Comparison of ENCODE assay signal across 9 mouse cellular contexts in the genomic region with DNA sequence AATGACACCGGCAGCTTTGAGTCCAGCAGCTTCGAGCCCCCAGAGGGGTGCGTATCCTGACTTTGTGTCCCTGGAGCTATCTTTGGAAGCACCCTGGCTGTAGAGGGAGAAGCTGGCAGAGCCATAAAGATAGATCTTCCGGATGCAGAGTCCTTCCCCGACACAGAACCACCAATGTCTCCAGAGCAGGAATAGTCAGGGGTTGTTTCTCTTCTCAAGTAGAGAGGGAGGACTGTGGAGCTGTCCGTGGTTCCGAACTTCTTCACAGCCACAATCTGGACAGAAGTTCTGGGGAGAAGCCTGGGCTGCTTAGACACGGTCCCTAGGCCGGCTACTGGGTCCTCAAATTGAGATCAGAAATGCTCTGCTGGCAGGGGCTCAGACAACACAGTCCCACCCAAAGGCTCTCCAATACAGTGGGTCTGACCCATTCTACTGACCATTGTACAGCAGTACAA. TPM values are rescaled to one million over a fixed set of nuclear protein-coding genes. Genes with fewer than 3 reads are reported as not detected.
DNase-seq lines count a peak whose midpoint lies in the region; ATAC-seq and TF ChIP-seq lines count a peak whose summit lies in the region.
"Had no signal": no experiment of that assay in that cellular context is flagged by ENCODE, and none has a peak within 500 bp of the region (broad histone marks: within the 10 kb centered on the region; RNA-seq: fewer than 3 reads in every experiment).

No protein-coding gene starts in this region.

- H3K4me2 ChIP-seq in kidney, embryonic 15.5 days = peak overlapping the region; percentile 57
- 0 out of 2 replicates have a peak overlapping the region, but pooled peaks have one; percentile 59 for H3K4me2 ChIP-seq in hindbrain, embryonic 14.5 days (replicated peaks)
- H3K4me2 ChIP-seq in myocyte (ENCODE audit: low read depth) = no peak overlapping the region

- DNase-seq in kidney, adult 8-10 months = no peak
- DNase-seq in adrenal gland, postnatal 36 days = peak; percentile 39 to 46
- no peak for DNase-seq in hindbrain, embryonic 14.5 days (ENCODE audit: low spot score)
- DNase-seq in thymus, postnatal 36 days = no peak
- DNase-seq in gastrocnemius, postnatal 25 days = no peak

- no peak overlapping the region for H3ac ChIP-seq in myocyte (ENCODE audit: control insufficient read depth, insufficient read length)

- no peak overlapping the region for H3K9ac ChIP-seq in kidney, embryonic 15.5 days
- H3K9ac ChIP-seq in hindbrain, embryonic 14.5 days = no peak overlapping the region

- H3K79me2 ChIP-seq in myocyte (ENCODE audit: control insufficient read depth, insufficient read depth) = no peaks in the 10 kb centered on the region

- no peaks in the 10 kb centered on the region for H3K9me3 ChIP-seq in kidney, embryonic 15.5 days (replicated peaks)
- H3K9me3 ChIP-seq in hindbrain, embryonic 14.5 days (ENCODE audit: control insufficient read depth, low read length) = no peaks in the 10 kb centered on the region

- peaks cover 19% of the 10 kb centered on the region for H3K36me3 ChIP-seq in kidney, embryonic 15.5 days
- H3K36me3 ChIP-seq in hindbrain, embryonic 14.5 days (replicated peaks; ENCODE audit: control insufficient read depth, insufficient read depth) = peaks cover 17% of the 10 kb centered on the region; the same call in 1 of the 2 replicates
- H3K36me3 ChIP-seq in myocyte (ENCODE audit: control insufficient read depth, insufficient read depth) = no peaks in the 10 kb centered on the region

- H3K4me1 ChIP-seq in kidney, embryonic 15.5 days = peaks cover 24% of the 10 kb centered on the region
- H3K4me1 ChIP-seq in hindbrain, embryonic 14.5 days (replicated peaks; ENCODE audit: control insufficient read depth, insufficient read depth, low read length) = no peaks in the 10 kb centered on the region; the same call in none of the 2 replicates

- WGBS in kidney, embryonic 15.5 days = 13% methylated on average over 9 of the region's 9 CpGs
- WGBS in hindbrain, embryonic 14.5 days = 20% methylated on average over 9 of the region's 9 CpGs

- H3K4me3 ChIP-seq in kidney, embryonic 15.5 days (replicated peaks) = peak overlapping the region; percentile 33
- H3K4me3 ChIP-seq in hindbrain, embryonic 14.5 days (replicated peaks; ENCODE audit: low read length) = peak overlapping the region; percentile 28
- H3K4me3 ChIP-seq in myocyte = no peak overlapping the region

- H3K27ac ChIP-seq in kidney, embryonic 15.5 days = no peak overlapping the region
- H3K27ac ChIP-seq in hindbrain, embryonic 14.5 days = no peak overlapping the region

- no peak for ATAC-seq in kidney, embryonic 15.5 days (replicated peaks; ENCODE audit: low FRiP score)
- no peak for ATAC-seq in hindbrain, embryonic 14.5 days (ENCODE audit: low FRiP score)
- no peak for ATAC-seq in cerebellum, adult (ENCODE audit: insufficient number of reproducible peaks, low FRiP score, low TSS enrichment)

- peaks cover 62% of the 10 kb centered on the region for H3K27me3 ChIP-seq in kidney, embryonic 15.5 days
- H3K27me3 ChIP-seq in hindbrain, embryonic 14.5 days (ENCODE audit: control insufficient read depth, insufficient read depth, low read length) = peaks cover 61% of the 10 kb centered on the region
- H3K27me3 ChIP-seq in myocyte (ENCODE audit: control insufficient read depth, insufficient read depth, insufficient read length) = peaks cover 22% of the 10 kb centered on the region

- no peak for TF ChIP-seq POLR2A in myocyte (IDR thresholded peaks at IDR 0.05; ENCODE audit: insufficient read length, low read depth)

TF ChIP-seq in myocyte, 11 proteins besides CTCF, POLR2A, EP300 and RAD21:
- TF ChIP-seq TCF12 (IDR thresholded peaks at IDR 0.05; ENCODE audit: insufficient read depth, poor library complexity, severe bottlenecking) = no peak
- no peak for TF ChIP-seq E2F4 (IDR thresholded peaks at IDR 0.05; ENCODE audit: insufficient read depth)
- peak; percentile 68 for TF ChIP-seq REST (IDR thresholded peaks at IDR 0.05; ENCODE audit: insufficient read depth, insufficient read length)

RNA-seq across cellular contexts. Expression of a gene that starts 0.4 kb away (rescaled TPM):
- polyA plus RNA-seq in kidney, embryonic 15.5 days (2015; fragmentation: Nextera tagmentation; extraction: Ambion mirVana) = not detected in 2 replicates
- total RNA-seq in adrenal gland, postnatal 36 days (2021) = not detected
- polyA plus RNA-seq in hindbrain, embryonic 14.5 days (2014; fragmentation: Nextera tagmentation; extraction: Ambion mirVana) = not detected in 2 replicates
- 0.78 TPM for polyA plus RNA-seq in myocyte (2012; fragmentation: generic; extraction: Trizol)
- not detected for total RNA-seq in gastrocnemius, postnatal 25 days (2021)
- total RNA-seq: heart, postnatal 10 days had no signal

RNA-seq across cellular contexts. Expression of a gene that starts 15.1 kb away (rescaled TPM):
- 62.6 and 76.8 TPM in 2 replicates for polyA plus RNA-seq in kidney, embryonic 15.5 days (2015; fragmentation: Nextera tagmentation; extraction: Ambion mirVana)
- total RNA-seq in adrenal gland, postnatal 36 days (2021) = 10 to 100 TPM; 57.5 to 62.1 TPM
- 49.5 and 50.3 TPM in 2 replicates for polyA plus RNA-seq in hindbrain, embryonic 14.5 days (2014; fragmentation: Nextera tagmentation; extraction: Ambion mirVana)
- 35.8 TPM for polyA plus RNA-seq in myocyte (2012; fragmentation: generic; extraction: Trizol)
- total RNA-seq in gastrocnemius, postnatal 25 days (2021) = 10 to 100 TPM; 22.9 to 25.6 TPM

RNA-seq across cellular contexts. Expression of a gene that starts 22.5 kb away (rescaled TPM):
- 1.2 and 1.6 TPM in 2 replicates for polyA plus RNA-seq in kidney, embryonic 15.5 days (2015; fragmentation: Nextera tagmentation; extraction: Ambion mirVana)
- under 1 TPM in 1 of 2 experiments, not detected in 1; 0.20 TPM for total RNA-seq in adrenal gland, postnatal 36 days (2021)
- polyA plus RNA-seq in hindbrain, embryonic 14.5 days (2014; fragmentation: Nextera tagmentation; extraction: Ambion mirVana) = not detected in 2 replicates
- polyA plus RNA-seq in myocyte (2012; fragmentation: generic; extraction: Trizol) = 110 TPM
- 100 to 1,000 TPM; 303 to 342 TPM for total RNA-seq in gastrocnemius, postnatal 25 days (2021)

RNA-seq across cellular contexts. Expression of a gene that starts 31.0 kb away (rescaled TPM):
- polyA plus RNA-seq in kidney, embryonic 15.5 days (2015; fragmentation: Nextera tagmentation; extraction: Ambion mirVana) = 2.8 and 3.1 TPM in 2 replicates
- not detected for total RNA-seq in adrenal gland, postnatal 36 days (2021)
- 34.8 and 35.7 TPM in 2 replicates for polyA plus RNA-seq in hindbrain, embryonic 14.5 days (2014; fragmentation: Nextera tagmentation; extraction: Ambion mirVana)
- 0.19 TPM for polyA plus RNA-seq in myocyte (2012; fragmentation: generic; extraction: Trizol)
- total RNA-seq in gastrocnemius, postnatal 25 days (2021) = under 1 TPM in 1 of 2 experiments, not detected in 1; 0.13 TPM

RNA-seq across cellular contexts. Expression of a gene that starts 32.9 kb away (rescaled TPM):
- not detected in 2 replicates for polyA plus RNA-seq in kidney, embryonic 15.5 days (2015; fragmentation: Nextera tagmentation; extraction: Ambion mirVana)
- not detected for total RNA-seq in adrenal gland, postnatal 36 days (2021)
- not detected in 2 replicates for polyA plus RNA-seq in hindbrain, embryonic 14.5 days (2014; fragmentation: Nextera tagmentation; extraction: Ambion mirVana)
- polyA plus RNA-seq in myocyte (2012; fragmentation: generic; extraction: Trizol) = not detected
- total RNA-seq in gastrocnemius, postnatal 25 days (2021) = not detected
- total RNA-seq: heart, postnatal 10 days had no signal

Comparison
In these comparisons a context has a peak if more than half of its experiments do, and no peak if none do; other contexts are left out.
1. DNase-seq: peak in adrenal gland, postnatal 36 days (2 of 2); none in kidney, adult 8-10 months (0 of 2), hindbrain, embryonic 14.5 days (single experiment), thymus, postnatal 36 days (0 of 2) and gastrocnemius, postnatal 25 days (single experiment).
2. RNA of a gene that starts 22.5 kb away (polyA plus RNA-seq): 110 TPM in myocyte (single experiment); 1.2 to 1.6 TPM in kidney, embryonic 15.5 days and not detected in hindbrain, embryonic 14.5 days; every median in the first group is over 10 times any median in the second.